Mouse (Mus musculus): ENCODE data around the gene Milr1.
"Not testable (repeated sequence)": the region's sequence is repeated elsewhere in the genome, so short reads cannot be mapped to it uniquely, and the experiment has no call there.

DNA sequence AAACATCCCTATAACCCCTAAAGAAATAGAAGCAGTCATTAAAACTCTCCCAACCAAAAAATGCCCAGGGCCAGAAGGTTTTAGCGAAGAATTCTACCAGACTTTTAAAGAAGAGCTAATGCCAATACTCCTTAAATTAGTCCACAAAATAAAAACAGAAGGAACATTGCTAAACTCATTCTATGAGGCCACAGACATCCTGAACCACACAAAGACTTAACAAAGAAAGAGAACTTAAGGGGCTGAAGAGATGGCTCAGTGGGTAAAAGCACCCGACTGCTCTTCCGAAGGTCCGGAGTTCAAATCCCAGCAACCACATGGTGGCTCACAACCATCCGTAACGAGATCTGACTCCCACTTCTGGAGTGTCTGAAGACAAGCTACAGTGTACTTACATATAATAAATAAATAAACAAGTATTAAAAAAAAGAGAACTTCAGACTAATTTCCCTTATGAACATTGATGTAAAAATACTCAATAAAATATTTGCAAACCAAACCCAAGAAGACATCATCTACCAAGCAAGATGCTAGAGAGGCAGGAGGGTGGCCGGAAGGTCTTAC is 1.4 kb upstream of the Milr1 start:
- TF ChIP-seq POLR2A (IDR thresholded peaks at IDR 0.05; ENCODE audit: extremely low read depth, insufficient read depth, low read length); CTCF (IDR thresholded peaks at IDR 0.05; ENCODE audit: low read depth, low read length): not testable (repeated sequence)

Data from liver, adult 2 months (tissue).